Mouse (Mus musculus) spleen, adult 2 months (tissue): Measurements from ENCODE around the gene Nkain1. TPM values are rescaled to one million over a fixed set of nuclear protein-coding genes. Genes with fewer than 3 reads are reported as not detected.

Source experiments
- DNase-seq, 2 experiments: peaks; one replicate each; pipeline versions ENCODE4 v3.0.0 to v3.0.0-alpha.2; 2012 to 2021; ENCODE audit warnings: low spot score in 2 of 2, low read depth in 1 of 2
- H3K27ac ChIP-seq: fragments of 200-500 bp; 2 replicates; pipeline ENCODE4 v1.5.1; 2012; ENCODE audit warnings: low read length, inconsistent platforms; ENCODE audit not compliant: insufficient read depth
- H3K27me3 ChIP-seq: fragments of 200-500 bp; 2 replicates; pipeline ENCODE4 v1.6.1; 2012; ENCODE audit warnings: mild to moderate bottlenecking, moderate library complexity, low read length, inconsistent platforms; ENCODE audit not compliant: control insufficient read depth, insufficient read depth
- H3K36me3 ChIP-seq: fragments of 200-500 bp; 2 replicates; pipeline ENCODE4 v1.6.1; 2012; ENCODE audit warnings: mild to moderate bottlenecking, low read length, inconsistent platforms; ENCODE audit not compliant: control insufficient read depth, insufficient read depth
- H3K4me1 ChIP-seq: fragments of 200-500 bp; 2 replicates; pipeline ENCODE4 v1.6.1; 2011; ENCODE audit warnings: inconsistent platforms; ENCODE audit not compliant: control insufficient read depth, insufficient read depth, insufficient read length
- H3K4me3 ChIP-seq: fragments of 200-500 bp; 2 replicates; pipeline ENCODE4 v1.5.1; 2011; ENCODE audit warnings: mild to moderate bottlenecking, inconsistent platforms; ENCODE audit not compliant: insufficient read depth, insufficient read length; ENCODE audit errors: extremely low read depth
- CTCF ChIP-seq: fragments of 200-500 bp; IDR thresholded peaks from 2 replicates; pipeline ENCODE4 v1.5.1; 2011; ENCODE audit warnings: mild to moderate bottlenecking, inconsistent platforms; ENCODE audit not compliant: insufficient read depth, insufficient read length, insufficient replicate concordance; ENCODE audit errors: extremely low read depth
- POLR2A ChIP-seq: fragments of 200-500 bp; IDR thresholded peaks from 2 replicates; pipeline ENCODE4 v1.6.1; 2011; ENCODE audit warnings: low read depth, low read length, inconsistent platforms
- WGBS: fragments of 180-500 bp; shearing (Covaris S2); methylation state at CpG from one replicate; pipeline ENCODE4 v1.1.7; 2018; 5-methylcytosine and 5-hydroxymethylcytosine counted together
- polyA plus RNA-seq: library from polyadenylated mRNA; depleted of rRNA; stranded (reverse); fragments of >200 nt; gene quantifications from 2 replicates; pipeline ENCODE4 v1.2.3, GENCODE M21; 2012

Nkain1 gene
- polyA plus RNA-seq, 1 experiment, result 0.77 TPM

DNA sequence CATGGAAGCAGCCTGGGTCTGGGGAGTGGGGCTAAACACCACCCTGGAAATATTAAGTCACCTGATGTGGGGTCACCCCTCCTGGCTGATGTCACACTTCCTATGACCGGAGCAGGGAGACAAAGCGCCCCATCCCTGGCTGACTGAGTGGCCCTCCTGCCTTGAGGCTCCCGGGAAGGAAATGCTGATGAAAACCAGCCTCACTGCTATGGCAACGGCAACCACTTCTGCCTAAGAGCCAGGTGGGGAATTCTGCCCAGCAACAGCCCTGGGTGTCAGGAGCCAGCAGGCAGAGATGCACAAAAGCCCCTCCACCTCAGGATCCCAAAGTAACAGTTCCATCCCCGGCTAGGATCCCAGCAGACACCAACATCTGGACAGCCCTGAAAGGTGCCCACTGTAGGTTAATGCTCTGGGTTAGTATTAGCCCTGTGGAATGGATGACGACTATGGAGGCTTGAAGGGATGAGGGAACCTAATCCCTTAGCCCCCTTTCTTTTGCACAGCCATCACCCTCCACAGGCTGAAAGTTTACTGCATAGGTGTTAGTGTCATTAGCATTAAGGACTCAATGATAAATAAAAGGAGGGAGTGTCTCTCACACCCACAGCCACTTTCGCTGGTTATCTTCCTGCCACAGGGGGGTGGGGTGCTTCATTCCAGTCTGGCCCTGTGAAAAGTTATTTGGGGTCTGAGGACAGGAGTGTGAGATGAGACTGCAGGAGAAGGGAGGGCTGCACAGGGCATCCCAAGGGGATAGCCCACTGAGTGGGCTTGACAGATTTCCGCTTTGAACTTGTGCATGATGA is 21.5 kb downstream of the Nkain1 start:
- no peaks in the 10 kb centered on the region for H3K27me3 ChIP-seq
- H3K4me1 ChIP-seq, result no peaks in the 10 kb centered on the region
- no peak for TF ChIP-seq CTCF
- TF ChIP-seq POLR2A, result no peak

DNA sequence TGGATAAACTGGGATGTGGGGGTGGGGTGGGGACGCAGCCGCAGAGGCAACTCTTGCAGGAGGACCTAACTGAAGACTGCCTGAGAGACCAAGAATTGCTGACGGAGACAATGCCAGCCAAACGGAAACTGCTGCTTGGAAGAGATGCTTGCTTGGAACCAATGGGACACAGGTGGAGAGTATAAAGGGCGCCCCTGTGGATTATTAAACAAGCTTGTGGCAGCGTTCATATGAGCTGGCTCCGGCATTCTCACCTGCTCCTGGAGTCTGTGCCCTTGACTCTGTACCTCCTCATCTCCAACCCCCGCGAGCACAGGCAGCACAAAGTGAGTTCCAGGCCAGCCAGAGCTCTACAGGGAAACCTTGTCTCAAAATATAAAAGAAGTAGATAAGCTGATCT is 23.5 kb downstream of the Nkain1 start:
- Histone ChIP-seq H3K36me3 (no peaks in the 10 kb centered on the region), H3K4me1 (no peaks in the 10 kb centered on the region), H3K27me3 (no peaks in the 10 kb centered on the region), H3K27ac (no peak overlapping the region), H3K4me3 (no peak overlapping the region)
- WGBS, result 90% methylated on average over 9 of the region's 9 CpGs
- TF ChIP-seq POLR2A (no peak), CTCF (no peak)
- DNase-seq, result no peak

More for the DNA sequence above, 21.5 kb downstream of the Nkain1 start:
- no peak for DNase-seq
- no peak overlapping the region for H3K27ac ChIP-seq
- no peaks in the 10 kb centered on the region for H3K36me3 ChIP-seq
- WGBS, result 37% methylated on average over 8 of the region's 8 CpGs
- H3K4me3 ChIP-seq, result no peak overlapping the region

DNA sequence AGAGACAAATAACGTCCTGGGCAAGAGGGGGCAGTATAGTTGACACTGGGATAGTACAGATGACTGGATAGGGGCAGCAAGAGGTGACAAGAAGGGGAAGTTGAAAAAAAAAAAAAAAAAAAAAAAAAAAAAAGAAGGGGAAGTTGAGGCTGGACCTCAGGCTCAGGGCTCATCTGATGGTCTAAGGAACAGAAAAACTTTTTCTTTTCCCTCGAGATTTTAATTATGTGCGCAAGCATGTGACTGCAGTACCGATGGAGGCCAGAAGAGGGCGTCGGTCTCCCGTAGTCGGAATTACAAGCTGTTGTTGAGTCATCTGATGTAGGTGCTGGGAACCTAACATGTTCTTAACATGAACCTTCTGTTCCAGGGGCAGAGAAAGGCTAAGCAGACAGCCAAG is 24.8 kb downstream of the Nkain1 start:
- H3K27me3 ChIP-seq, result no peaks in the 10 kb centered on the region
- no peak overlapping the region for H3K4me3 ChIP-seq
- no peak for DNase-seq
- no peaks in the 10 kb centered on the region for H3K36me3 ChIP-seq
- TF ChIP-seq CTCF (peak; percentile 3; the same call in 1 of the 2 replicates), POLR2A (no peak)
- 74% methylated on average over 8 of the region's 8 CpGs for WGBS
- H3K4me1 ChIP-seq, result no peaks in the 10 kb centered on the region
- no peak overlapping the region for H3K27ac ChIP-seq

DNA sequence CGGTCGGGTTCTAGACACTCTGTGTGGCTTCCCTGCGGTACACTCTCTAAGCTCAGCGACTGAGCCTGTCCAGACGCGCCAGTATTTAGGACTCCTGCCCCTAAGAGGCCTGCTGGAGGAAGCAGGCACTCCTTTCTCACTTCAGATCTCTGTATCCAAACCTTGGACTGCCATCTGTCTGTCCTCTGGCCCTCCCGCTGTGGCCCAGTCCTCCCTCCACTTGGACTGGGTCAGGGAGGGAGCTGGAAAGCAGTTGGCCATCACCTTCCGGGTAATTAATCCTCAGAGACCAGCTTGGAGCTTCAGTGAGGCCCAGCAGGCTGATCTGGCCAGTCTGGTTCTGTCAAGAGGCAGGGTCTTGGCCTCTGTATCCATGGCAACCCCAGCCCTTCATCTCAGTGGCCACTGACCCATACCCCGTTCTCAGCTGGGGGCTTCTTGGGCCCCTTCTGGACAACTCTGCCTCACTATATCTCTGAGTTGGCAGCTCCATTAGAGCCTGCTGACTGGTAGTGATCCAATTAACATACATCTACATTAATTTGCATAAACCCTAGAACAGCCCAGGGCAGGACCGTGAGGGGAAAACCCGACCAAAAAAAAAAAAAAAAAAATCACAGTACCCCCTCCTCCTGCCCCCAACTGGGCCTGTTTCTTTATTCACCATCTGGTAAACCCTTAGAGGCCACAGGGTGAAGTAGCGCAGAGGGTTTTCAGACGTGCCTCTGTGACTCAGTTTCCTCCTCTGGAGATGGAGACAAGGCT is 27.0 kb downstream of the Nkain1 start:
- no peak for TF ChIP-seq CTCF
- no peak for TF ChIP-seq POLR2A
- Histone ChIP-seq H3K4me3 (no peak overlapping the region), H3K36me3 (no peaks in the 10 kb centered on the region), H3K27me3 (no peaks in the 10 kb centered on the region), H3K4me1 (no peaks in the 10 kb centered on the region), H3K27ac (no peak overlapping the region)
- 63% methylated on average over 13 of the region's 13 CpGs for WGBS
- no peak for DNase-seq

DNA sequence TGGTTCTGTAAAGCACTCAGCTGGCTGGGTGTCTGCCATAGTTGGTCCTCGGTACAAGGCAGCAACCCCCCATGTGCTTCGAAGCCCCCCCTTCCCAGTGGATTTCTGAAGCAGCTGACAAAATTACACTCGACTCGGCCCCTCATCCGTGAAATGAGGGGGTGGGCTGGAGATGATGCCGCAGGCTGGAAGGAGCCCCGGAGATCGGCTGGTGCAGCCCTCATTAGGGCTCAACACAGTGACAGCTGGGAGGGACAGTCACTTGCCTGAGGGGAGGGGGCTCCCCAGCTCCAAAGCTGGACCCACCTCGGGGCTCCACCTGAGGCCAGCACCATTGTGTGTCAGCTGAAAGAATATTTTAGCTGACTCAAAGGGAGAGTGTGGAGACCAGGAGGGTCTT is 29.6 kb downstream of the Nkain1 start:
- TF ChIP-seq POLR2A (no peak), CTCF (no peak)
- Histone ChIP-seq H3K4me3 (no peak overlapping the region), H3K36me3 (no peaks in the 10 kb centered on the region), H3K27me3 (no peaks in the 10 kb centered on the region), H3K27ac (no peak overlapping the region), H3K4me1 (no peaks in the 10 kb centered on the region)
- no peak for DNase-seq
- 73% methylated on average over 9 of the region's 9 CpGs for WGBS

DNA sequence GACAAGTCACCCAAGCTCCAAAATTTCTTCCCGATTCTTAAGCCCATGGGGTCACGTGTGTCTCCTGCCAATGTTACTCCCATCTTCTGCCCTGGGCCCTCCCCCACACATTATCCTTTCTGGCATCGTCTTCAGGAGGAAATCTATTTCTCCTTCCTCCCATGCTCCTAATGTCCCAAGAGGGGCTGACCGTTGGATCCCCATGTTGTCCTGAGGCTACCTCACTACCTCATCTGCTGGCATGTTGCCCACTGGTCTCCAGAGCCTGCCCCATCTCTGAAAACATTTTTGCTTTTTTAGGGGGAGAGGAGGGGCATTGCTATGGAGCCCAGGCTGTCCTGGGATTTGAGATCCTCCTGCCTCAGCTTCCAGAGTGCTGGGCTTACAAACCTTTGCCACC is 30.9 kb downstream of the Nkain1 start:
- Histone ChIP-seq H3K27me3 (no peaks in the 10 kb centered on the region), H3K4me1 (no peaks in the 10 kb centered on the region), H3K4me3 (no peak overlapping the region), H3K27ac (no peak overlapping the region), H3K36me3 (no peaks in the 10 kb centered on the region)
- WGBS, result 78% methylated on average over 4 of the region's 4 CpGs
- TF ChIP-seq CTCF (no peak), POLR2A (no peak)
- no peak for DNase-seq
